Mouse (Mus musculus): ENCODE measurements around the gene Adam15.

DNA sequence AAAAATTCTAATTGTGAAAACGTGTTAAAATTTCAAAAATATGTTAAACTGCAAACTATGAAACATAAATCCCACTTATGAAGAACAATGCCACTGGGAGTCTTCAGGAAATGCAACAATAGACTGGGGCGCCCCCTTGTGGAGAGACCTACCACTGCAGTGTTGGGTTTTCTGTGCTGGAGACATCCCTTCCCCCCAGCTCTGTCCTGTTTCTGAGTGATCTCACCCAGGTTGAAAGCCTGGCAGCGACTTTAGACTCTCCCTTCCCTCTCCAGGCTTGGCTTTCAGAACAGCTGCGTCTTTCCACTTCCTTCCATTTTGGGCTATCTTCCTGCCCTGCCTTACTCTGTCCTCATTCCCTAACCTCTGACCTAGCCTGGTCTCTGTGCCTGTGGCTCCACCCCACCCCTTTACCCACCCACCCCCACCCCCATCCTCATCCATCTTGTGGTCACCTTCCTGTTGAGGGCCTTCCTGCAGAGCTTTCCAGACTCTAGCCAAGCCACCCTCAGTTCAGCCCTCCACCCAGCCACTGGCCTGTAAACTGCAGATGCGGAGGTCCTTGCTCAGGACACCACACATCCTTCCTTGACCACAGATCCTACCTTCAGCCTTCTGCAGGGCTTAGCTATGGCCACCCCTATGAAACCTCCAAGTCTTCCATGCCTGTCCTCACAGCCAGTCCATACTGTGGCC lies 5.2 kb upstream of the Adam15 start:
- TF ChIP-seq CTCF (conservative IDR thresholded peaks at IDR 0.05; ENCODE audit: insufficient read depth, insufficient read length, low read depth, low read length), result peak; percentile 84
- no peak for TF ChIP-seq POLR2A (IDR thresholded peaks at IDR 0.05; ENCODE audit: low read depth, low read length)

Data from kidney, adult 2 months (tissue).